Mouse (Mus musculus): ENCODE data around the gene Cyb561.

Cyb561 gene

GRCm38 (mm10) chr11:105952111-105952510 lies 1.0 kb downstream of the Cyb561 start:
- DNase-seq (ENCODE audit: low spot score) = no peak

- DNase-seq (ENCODE audit: low spot score) = no peak
Measured at GRCm38 (mm10) chr11:105951601-105952044, 1.5 kb downstream of the Cyb561 start.

GRCm38 (mm10) chr11:105950519-105950918 lies 2.6 kb downstream of the Cyb561 start:
- no peak for DNase-seq (ENCODE audit: low spot score)

GRCm38 (mm10) chr11:105948255-105948654 lies 4.9 kb downstream of the Cyb561 start:
- no peak for DNase-seq (ENCODE audit: low spot score)

- peak; percentile 72 for DNase-seq (ENCODE audit: low spot score)
Measured at GRCm38 (mm10) chr11:105946694-105947154, 6.4 kb downstream of the Cyb561 start.

- peak; percentile 56 for DNase-seq (ENCODE audit: low spot score)
Measured at GRCm38 (mm10) chr11:105944770-105945672, 8.1 kb downstream of the Cyb561 start.

- DNase-seq (ENCODE audit: low spot score) = peak; percentile 80
Measured at GRCm38 (mm10) chr11:105944126-105944621, 9.0 kb downstream of the Cyb561 start.

GRCm38 (mm10) chr11:105943133-105944102 lies 9.7 kb downstream of the Cyb561 start:
- DNase-seq (ENCODE audit: low spot score) = peak; percentile 68

GRCm38 (mm10) chr11:105941973-105942372 lies 11.2 kb downstream of the Cyb561 start:
- DNase-seq (ENCODE audit: low spot score) = no peak

- DNase-seq (ENCODE audit: low spot score) = no peak
Measured at GRCm38 (mm10) chr11:105938771-105939170, 14.4 kb downstream of the Cyb561 start.

- DNase-seq (ENCODE audit: low spot score) = no peak
Measured at GRCm38 (mm10) chr11:105936974-105937373, 16.2 kb downstream of the Cyb561 start.

GRCm38 (mm10) chr11:105936200-105936599 lies 16.9 kb downstream of the Cyb561 start:
- DNase-seq (ENCODE audit: low spot score) = peak; percentile 77

GRCm38 (mm10) chr11:105935496-105935895 lies 17.6 kb downstream of the Cyb561 start:
- DNase-seq (ENCODE audit: low spot score) = no peak

- peak; percentile 34 for DNase-seq (ENCODE audit: low spot score)
Measured at GRCm38 (mm10) chr11:105934816-105935215, 18.3 kb downstream of the Cyb561 start.

GRCm38 (mm10) chr11:105934303-105934711 lies 18.8 kb downstream of the Cyb561 start:
- DNase-seq (ENCODE audit: low spot score) = peak; percentile 54

- no peak for DNase-seq (ENCODE audit: low spot score)
Measured at GRCm38 (mm10) chr11:105933746-105934145, 19.4 kb downstream of the Cyb561 start.

GRCm38 (mm10) chr11:105931380-105931779 lies 21.8 kb downstream of the Cyb561 start:
- DNase-seq (ENCODE audit: low spot score) = no peak

GRCm38 (mm10) chr11:105928171-105928570 lies 25.0 kb downstream of the Cyb561 start:
- DNase-seq (ENCODE audit: low spot score) = no peak

GRCm38 (mm10) chr11:105927065-105928030 lies 25.8 kb downstream of the Cyb561 start:
- DNase-seq (ENCODE audit: low spot score) = peak; percentile 74

- no peak for DNase-seq (ENCODE audit: low spot score)
Measured at GRCm38 (mm10) chr11:105922769-105923663, 30.1 kb downstream of the Cyb561 start.
